Mouse (Mus musculus): ENCODE data around the gene Tti1.

DNA sequence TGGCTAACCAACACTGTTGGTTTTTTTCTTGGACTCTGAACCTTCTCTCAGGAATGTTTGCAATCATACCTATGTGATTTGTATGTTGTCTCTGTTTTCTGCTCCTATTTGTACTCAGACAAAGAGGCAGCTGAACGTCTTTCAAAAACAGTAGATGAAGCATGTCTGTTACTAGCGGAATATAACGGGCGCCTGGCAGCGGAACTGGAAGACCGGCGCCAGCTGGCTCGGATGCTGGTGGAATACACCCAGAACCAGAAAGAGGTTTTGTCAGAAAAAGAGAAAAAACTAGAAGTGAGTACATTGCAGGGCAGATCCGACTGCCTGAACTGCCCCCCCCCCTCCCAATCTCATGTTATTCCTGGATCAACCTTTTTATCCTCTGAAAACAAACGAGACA lies 30.3 kb upstream of the Tti1 start:
- TF ChIP-seq POLR2A (IDR thresholded peaks at IDR 0.05; ENCODE audit: insufficient read length, low read depth) (no peak), USF1 (IDR thresholded peaks at IDR 0.05; ENCODE audit: low read depth) (no peak), MYOD1 (IDR thresholded peaks at IDR 0.05; ENCODE audit: control insufficient read depth in 1 of 3, insufficient read length in 2 of 3, low read depth in 2 of 3) (no peak), MAX (IDR thresholded peaks at IDR 0.05; ENCODE audit: low read depth) (no peak), REST (IDR thresholded peaks at IDR 0.05; ENCODE audit: insufficient read depth, insufficient read length) (no peak), MYOG (IDR thresholded peaks at IDR 0.05; ENCODE audit: control insufficient read depth in 1 of 3, insufficient read depth in 1 of 3, insufficient read length in 2 of 3, low read depth in 2 of 3) (no peak), CEBPB (IDR thresholded peaks at IDR 0.05; ENCODE audit: insufficient read depth, poor library complexity, severe bottlenecking) (no peak)

Measured in myocyte (in vitro differentiated cells).